Mouse (Mus musculus): ENCODE results near the gene Itln1. TPM values are rescaled to one million over a fixed set of nuclear protein-coding genes. Genes with fewer than 3 reads are reported as not detected.
"Not testable (repeated sequence)": the region's sequence is repeated elsewhere in the genome, so short reads cannot be mapped to it uniquely, and the experiment has no call there.

Itln1 gene
- total RNA-seq, 2 experiments from 2014 or later, result not detected

GRCm38 (mm10) chr1:171473506-171473905 is 61.6 kb downstream of the Itln1 start:
- no peak for DNase-seq (ENCODE audit: low spot score in 2 of 2)
- intact Hi-C loops (cut with DNase I), result no loop called here

- not testable (repeated sequence) for DNase-seq (ENCODE audit: low spot score in 2 of 2)
Observed at GRCm38 (mm10) chr1:171471941-171472340, 63.2 kb downstream of the Itln1 start.

GRCm38 (mm10) chr1:171471452-171471851 is 63.6 kb downstream of the Itln1 start:
- no peak for DNase-seq (ENCODE audit: low spot score in 2 of 2)
- intact Hi-C loops (cut with DNase I), result no loop called here

More at GRCm38 (mm10) chr1:171471941-171472340, 63.2 kb downstream of the Itln1 start:
- intact Hi-C loops (cut with DNase I), result not testable (repeated sequence)

GRCm38 (mm10) chr1:171470896-171471295 is 64.2 kb downstream of the Itln1 start:
- no peak for DNase-seq (ENCODE audit: low spot score in 2 of 2)
- intact Hi-C loops (cut with DNase I), result loop anchor here (1.0 kb wide), 1 partner anchor 95 kb away; no protein-coding TSS in a partner anchor

GRCm38 (mm10) chr1:171470371-171470871 is 64.7 kb downstream of the Itln1 start:
- DNase-seq (ENCODE audit: low spot score in 2 of 2), result peak; percentile 46 to 57
- intact Hi-C loops (cut with DNase I), result loop anchor here (1.0 kb wide), 1 partner anchor 96 kb away; no protein-coding TSS in a partner anchor

- intact Hi-C loops (cut with DNase I), result loop anchor here (1.0 kb wide), 1 partner anchor 97 kb away; no protein-coding TSS in a partner anchor
- no peak for DNase-seq (ENCODE audit: low spot score in 2 of 2)
Observed at GRCm38 (mm10) chr1:171469678-171470077, 65.4 kb downstream of the Itln1 start.

Other genes with a start within 250 kb of the Itln1 start
- 10 to 100 TPM; 59.6 to 64.1 TPM for gene Usp21, start 247.3 kb downstream of the Itln1 start, total RNA-seq (2021)
- gene Ufc1, start 240.3 kb downstream of the Itln1 start, total RNA-seq (2021), result 100 to 1,000 TPM; 105 to 115 TPM
- gene Dedd, start 206.1 kb downstream of the Itln1 start, total RNA-seq (2021), result 10 to 100 TPM; 38.2 to 39.8 TPM
- 10 to 100 TPM; 42.2 to 43.4 TPM for gene Nit1, start 189.6 kb downstream of the Itln1 start, total RNA-seq (2021)
- gene Pfdn2, start 189.6 kb downstream of the Itln1 start, total RNA-seq (2021), result 100 to 1,000 TPM; 154 to 158 TPM
- 1 to 10 TPM; 6.2 TPM for gene Klhdc9, start 174.5 kb downstream of the Itln1 start, total RNA-seq (2021)
- 1 to 10 TPM; 1.9 to 2.1 TPM for gene Nectin4, start 165.2 kb downstream of the Itln1 start, total RNA-seq (2021)
- 1 to 10 TPM; 1.9 to 2.8 TPM for gene Arhgap30, start 146.3 kb downstream of the Itln1 start, total RNA-seq (2021)
- gene Usf1, start 124.0 kb downstream of the Itln1 start, total RNA-seq (2021), result 100 to 1,000 TPM; 105 TPM
- gene Tstd1, start 116.4 kb downstream of the Itln1 start, total RNA-seq (2021), result 1 to 10 TPM; 2.0 to 3.0 TPM
- gene F11r, start 97.8 kb downstream of the Itln1 start, total RNA-seq (2021), result 1 to 10 TPM; 5.5 to 7.2 TPM
- 1 to 10 TPM; 5.3 TPM for gene Alyref2, start 31.8 kb downstream of the Itln1 start, total RNA-seq (2021)
- not detected for gene Cd244a, start 23.9 kb upstream of the Itln1 start, total RNA-seq (2021)
- not detected for gene Ly9, start 72.1 kb upstream of the Itln1 start, total RNA-seq (2021)
- not detected for gene Slamf7, start 117.7 kb upstream of the Itln1 start, total RNA-seq (2021)
- gene Cd48, start 146.7 kb upstream of the Itln1 start, total RNA-seq (2021), result 1 to 10 TPM in 1 of 2 experiments, under 1 TPM in 1; 0.27 to 1.0 TPM
- under 1 TPM; 0.39 to 0.64 TPM for gene Slamf1, start 231.8 kb upstream of the Itln1 start, total RNA-seq (2021)

Measured in left cerebral cortex, postnatal 25 days (tissue).